Comparison of ENCODE assay signal across 1 mouse cellular context in the genomic region with DNA sequence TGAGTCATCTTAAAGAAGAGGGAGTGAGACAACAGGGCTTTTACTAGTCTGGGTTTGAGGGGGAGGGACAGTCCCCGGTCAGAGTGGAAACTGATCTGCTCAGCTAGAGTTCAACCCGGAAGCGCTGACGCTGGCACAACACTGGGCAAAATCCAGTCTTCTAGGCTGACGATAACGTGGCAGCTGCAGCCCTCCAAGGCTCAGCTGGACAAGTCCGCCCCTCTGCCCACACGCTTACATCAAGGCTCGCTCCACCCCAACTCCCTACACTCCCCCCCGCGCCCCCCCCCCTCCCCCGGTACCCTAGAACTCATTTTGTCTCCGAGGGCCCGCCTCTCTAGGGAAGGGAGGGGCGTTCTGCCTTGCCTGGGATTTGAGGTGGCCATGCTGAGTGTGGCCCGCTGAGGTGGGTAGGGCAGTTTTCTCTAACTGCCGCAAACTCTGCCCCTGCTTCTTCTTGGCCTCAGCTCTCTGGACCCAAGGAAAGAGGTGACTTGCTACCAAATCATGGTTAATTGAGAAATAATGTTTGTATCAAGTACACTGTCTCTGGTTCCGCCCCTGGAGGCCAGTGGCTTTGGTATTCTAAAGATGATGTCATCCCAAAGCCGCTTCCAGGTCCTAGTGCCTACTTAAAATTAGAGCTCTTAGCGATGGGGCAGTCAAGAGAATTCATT.
TF ChIP-seq lines count a peak whose summit lies in the region.

No protein-coding gene starts in this region.

TF ChIP-seq in CH12.LX, 34 proteins besides CTCF, POLR2A, EP300 and RAD21 (continued from another document):
- TF ChIP-seq MAX (IDR thresholded peaks at IDR 0.05; ENCODE audit: low read length), result peak; percentile 47
- TF ChIP-seq IRF4 (IDR thresholded peaks at IDR 0.05; ENCODE audit: low read depth, low read length), result peak; percentile 82
- no peak for TF ChIP-seq E2F4 (IDR thresholded peaks at IDR 0.05; ENCODE audit: insufficient replicate concordance, low read depth, low read length)
- 0 out of 2 replicates have a peak, but pooled peaks have one; percentile 19 for TF ChIP-seq TCF12 (IDR thresholded peaks at IDR 0.05; ENCODE audit: low read depth, low read length)
- no peak for TF ChIP-seq ZC3H11A (IDR thresholded peaks at IDR 0.05; ENCODE audit: low read depth, low read length)
- peak; percentile 73 for TF ChIP-seq HCFC1 (IDR thresholded peaks at IDR 0.05; ENCODE audit: low read depth, low read length)
- no peak for TF ChIP-seq KAT2A (IDR thresholded peaks at IDR 0.05; ENCODE audit: insufficient replicate concordance, low read length)
- TF ChIP-seq TBP (conservative IDR thresholded peaks at IDR 0.05; ENCODE audit: low read depth, low read length), result peak; percentile 75
- TF ChIP-seq SIN3A (IDR thresholded peaks at IDR 0.05; ENCODE audit: low read length), result peak; percentile 55
- no peak for TF ChIP-seq PAX5 (IDR thresholded peaks at IDR 0.05; ENCODE audit: low read length)
- TF ChIP-seq MAFK (IDR thresholded peaks at IDR 0.05; ENCODE audit: insufficient replicate concordance, low read length), result peak; percentile 48; the same call in 1 of the 2 replicates
- peak; percentile 57; the same call in 1 of the 2 replicates for TF ChIP-seq MEF2A (IDR thresholded peaks at IDR 0.05; ENCODE audit: borderline replicate concordance, low read depth, low read length)
- TF ChIP-seq JUND (conservative IDR thresholded peaks at IDR 0.05; ENCODE audit: low read depth, low read length), result peak; percentile 94
- TF ChIP-seq RCOR1 (conservative IDR thresholded peaks at IDR 0.05; ENCODE audit: low read depth, low read length), result no peak
- TF ChIP-seq ZKSCAN1 (IDR thresholded peaks at IDR 0.05; ENCODE audit: borderline replicate concordance, low read depth, low read length), result no peak
- peak; percentile 70; the same call in 1 of the 2 replicates for TF ChIP-seq ZMIZ1 (IDR thresholded peaks at IDR 0.05; ENCODE audit: low read depth, low read length)
- TF ChIP-seq SMC3 (IDR thresholded peaks at IDR 0.05; ENCODE audit: low read depth, low read length), result no peak
- peak; percentile 45 for TF ChIP-seq MAZ (IDR thresholded peaks at IDR 0.05; ENCODE audit: low read depth, low read length)
- TF ChIP-seq CHD2 (IDR thresholded peaks at IDR 0.05; ENCODE audit: low read length), result no peak
- no peak for TF ChIP-seq GABPA (IDR thresholded peaks at IDR 0.05; ENCODE audit: insufficient replicate concordance, low read depth, low read length)
- no peak for TF ChIP-seq USF2 (conservative IDR thresholded peaks at IDR 0.05; ENCODE audit: low read depth, low read length)
- peak; percentile 85 for TF ChIP-seq ETS1 (conservative IDR thresholded peaks at IDR 0.05; ENCODE audit: low read depth, low read length)
- TF ChIP-seq USF1 (IDR thresholded peaks at IDR 0.05; ENCODE audit: low read depth, low read length), result no peak
- peak; percentile 72 for TF ChIP-seq MXI1 (IDR thresholded peaks at IDR 0.05; ENCODE audit: low read depth, low read length)
- peak; percentile 81 for TF ChIP-seq NELFE (IDR thresholded peaks at IDR 0.05; ENCODE audit: low read depth, low read length)
- TF ChIP-seq UBTF (IDR thresholded peaks at IDR 0.05; ENCODE audit: low read depth, low read length), result no peak
- no peak for TF ChIP-seq POLR2AphosphoS2 (IDR thresholded peaks at IDR 0.05; ENCODE audit: low read depth, low read length)
